Mouse (Mus musculus) liver, adult 2 months (tissue): ENCODE results near the gene Pnma5.

Source experiments
- CTCF ChIP-seq: fragments of 200-500 bp; IDR thresholded peaks from 2 replicates; pipeline ENCODE4 v1.5.1; 2011; ENCODE audit warnings: low read depth, low read length, control low read depth
- POLR2A ChIP-seq: fragments of 200-500 bp; IDR thresholded peaks from 2 replicates; pipeline ENCODE4 v1.6.1; 2011; ENCODE audit warnings: low read length, control low read depth; ENCODE audit not compliant: insufficient read depth; ENCODE audit errors: extremely low read depth

DNA sequence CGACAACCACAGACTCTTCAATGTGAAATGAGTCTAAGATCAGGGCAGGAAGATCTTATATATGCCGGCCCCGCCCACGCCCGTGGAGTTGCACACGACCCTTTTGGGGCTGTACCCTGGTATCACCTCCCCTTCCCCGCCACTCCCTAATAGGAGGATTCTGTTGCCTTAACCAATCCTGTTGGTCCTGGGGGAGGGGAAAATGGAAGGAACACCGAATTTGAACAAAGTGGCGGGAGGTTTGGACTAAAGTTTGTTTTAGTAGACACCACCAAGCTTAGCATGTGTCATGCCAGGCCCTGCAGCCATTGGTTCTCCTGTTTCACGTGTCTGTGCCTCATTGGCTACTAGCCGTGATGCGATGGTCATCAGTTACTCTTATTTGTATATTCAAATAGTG lies 2.8 kb upstream of the Pnma5 start:
- TF ChIP-seq POLR2A (no peak), CTCF (no peak)
